Mouse (Mus musculus) brain, adult 2 months (tissue): Measurements from ENCODE around the gene Ctsll3.

Experiments
- DNase-seq: peaks from one replicate; pipeline ENCODE4 v3.0.0; 2011; ENCODE audit warnings: low read depth, low spot score

The Ctsll3 gene

GRCm38 (mm10) chr13:60802749-60803148, at the start of gene Ctsll3:
Ctsll3 (minus strand) TSS chr13:60802849.
- DNase-seq, result no peak

DNA sequence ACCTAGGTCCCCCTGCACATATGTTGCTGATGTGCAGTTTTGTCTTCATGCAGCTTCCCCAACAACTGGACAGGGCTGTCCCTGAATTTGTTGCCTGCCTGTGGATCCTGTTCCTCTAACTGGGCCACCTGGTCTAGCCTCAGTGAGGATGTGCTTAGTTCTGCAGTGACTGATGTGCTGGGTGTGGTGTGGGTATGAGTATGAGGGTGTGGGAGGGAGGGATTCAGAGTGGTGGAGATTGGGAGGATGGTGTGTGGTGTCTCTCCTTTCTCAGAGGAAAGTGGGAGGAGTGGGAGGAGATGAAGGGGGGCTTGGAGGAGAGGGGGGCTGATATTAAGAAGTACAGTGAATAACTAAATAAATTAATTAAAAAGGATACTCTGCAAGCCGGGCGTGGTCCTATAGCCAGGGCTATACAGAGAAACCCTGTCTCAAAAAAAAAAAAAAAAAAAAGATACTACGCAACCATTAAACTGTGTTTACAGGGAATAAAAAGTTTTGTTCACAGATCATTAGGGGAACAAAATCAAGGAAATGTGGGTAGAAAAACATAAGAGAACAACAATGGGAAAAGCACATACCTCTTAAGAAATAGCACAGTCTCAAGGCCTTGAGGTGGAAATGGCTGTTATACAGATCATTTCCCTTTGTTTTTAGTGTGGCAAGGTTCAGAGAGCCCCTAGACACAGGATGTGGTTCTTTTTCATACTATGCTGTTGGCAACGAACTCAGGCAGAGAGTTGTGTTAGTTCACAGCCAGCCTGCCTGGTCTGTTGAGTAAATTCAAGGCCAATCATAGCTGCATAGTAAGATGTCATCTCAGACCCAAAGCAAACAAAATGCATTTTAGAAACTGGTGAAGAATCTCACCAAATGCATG, 45.8 kb upstream of the Ctsll3 start:
- DNase-seq, result no peak

DNA sequence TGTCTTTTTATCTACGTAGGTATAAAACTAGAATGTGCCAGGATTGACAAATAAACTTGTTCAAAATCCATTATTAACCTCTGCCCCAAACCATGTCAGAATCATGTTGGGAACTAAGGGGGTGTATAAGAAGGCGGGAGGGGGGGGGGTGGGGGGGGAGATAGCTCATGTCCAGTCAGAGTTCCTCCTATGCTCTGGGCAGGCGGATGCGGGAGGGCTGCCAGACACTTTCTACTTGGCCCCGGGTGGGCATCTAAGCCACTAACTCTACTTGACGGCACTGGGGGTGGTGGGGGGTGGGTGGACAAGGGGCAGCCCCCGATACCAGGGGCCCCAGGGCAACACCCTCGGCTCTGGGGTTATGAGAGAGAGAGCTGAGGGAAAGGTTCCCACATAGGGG, 40.5 kb upstream of the Ctsll3 start:
- DNase-seq, result no peak

DNA sequence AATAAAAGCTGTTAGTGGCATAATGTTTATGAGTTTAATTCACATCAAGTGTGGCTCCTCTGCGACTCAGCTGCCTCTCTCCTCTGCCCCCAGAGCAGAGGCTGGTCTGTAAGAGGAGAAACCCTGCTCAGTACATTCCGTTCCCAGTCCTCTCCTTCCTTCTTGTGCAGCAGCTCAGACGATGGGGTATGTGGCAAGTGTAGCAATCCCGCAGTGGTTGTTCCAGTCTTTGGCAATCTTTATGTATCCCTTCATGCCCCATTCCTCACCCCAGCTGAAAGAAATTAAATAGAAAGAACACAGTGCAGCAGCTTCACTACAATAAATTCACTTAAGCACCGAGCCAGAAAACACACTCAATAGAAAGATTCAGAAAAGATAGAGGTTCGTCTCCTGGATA, 40.1 kb upstream of the Ctsll3 start:
- DNase-seq, result peak; percentile 1

GRCm38 (mm10) chr13:60839353-60839902, 36.8 kb upstream of the Ctsll3 start:
- no peak for DNase-seq

DNA sequence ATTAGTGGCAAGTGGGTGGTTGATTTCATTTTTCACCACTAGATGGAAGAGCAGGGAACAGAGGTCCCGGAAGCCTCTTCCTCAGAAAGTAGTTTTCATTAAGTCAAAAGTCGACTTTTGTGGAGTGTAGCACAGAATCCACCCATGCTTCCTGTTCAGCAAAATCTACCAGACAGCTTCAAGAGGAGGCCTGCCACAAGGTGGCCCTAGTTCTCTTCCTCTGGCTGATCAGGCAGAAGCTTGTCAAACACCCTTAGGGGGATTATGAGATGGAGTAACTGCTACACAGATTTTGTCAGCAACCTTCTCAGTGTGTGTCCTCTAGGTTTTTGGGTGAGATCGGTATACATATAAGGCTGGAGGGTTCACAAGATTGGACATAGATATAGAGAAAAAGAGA, 23.4 kb upstream of the Ctsll3 start:
- DNase-seq, result peak; percentile 2

GRCm38 (mm10) chr13:60820486-60821175, 18.0 kb upstream of the Ctsll3 start:
- no peak for DNase-seq

DNA sequence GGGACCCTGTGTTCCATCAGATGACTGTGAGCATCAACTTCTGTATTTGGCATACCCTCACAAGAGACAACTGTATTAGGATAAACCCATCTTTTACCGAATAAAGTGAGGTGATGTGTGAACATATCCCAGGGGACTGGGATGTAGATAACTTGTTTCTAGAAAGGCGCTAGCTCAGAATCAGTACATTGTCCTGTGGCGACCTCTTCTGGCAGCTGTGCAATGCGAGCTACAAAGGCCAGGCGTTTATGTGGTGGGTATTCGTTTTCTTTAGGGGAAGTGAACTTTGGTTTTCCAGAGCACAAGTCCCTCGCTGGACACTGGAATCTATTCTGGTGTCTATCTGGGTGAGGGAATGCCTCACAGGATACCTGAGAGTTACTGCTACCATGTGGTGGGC, 16.8 kb upstream of the Ctsll3 start:
- peak; percentile 43 for DNase-seq

GRCm38 (mm10) chr13:60813722-60814121, 11.1 kb upstream of the Ctsll3 start:
- DNase-seq, result no peak

- DNase-seq, result no peak
These were observed 10.1 kb upstream of the Ctsll3 start for GRCm38 (mm10) chr13:60812768-60813167.

DNA sequence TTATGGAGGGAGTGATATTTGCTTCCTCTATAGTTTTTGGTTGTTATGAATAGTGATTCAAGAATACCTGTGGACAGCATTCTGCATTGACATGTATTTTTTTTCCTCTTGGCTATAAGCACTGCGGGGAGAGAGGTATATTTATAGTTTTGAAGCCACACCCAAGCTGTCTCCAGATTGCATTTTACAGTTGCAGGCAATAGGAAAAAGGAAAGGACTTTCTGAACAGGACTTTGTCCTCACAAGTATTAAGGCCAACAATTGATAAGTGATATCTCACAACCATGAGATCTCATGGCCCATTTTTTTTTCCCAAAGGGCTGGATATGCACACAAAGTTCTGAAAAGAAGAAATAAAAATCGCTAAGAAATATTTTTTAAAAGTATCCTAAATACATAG, 7.0 kb upstream of the Ctsll3 start:
- no peak for DNase-seq

DNA sequence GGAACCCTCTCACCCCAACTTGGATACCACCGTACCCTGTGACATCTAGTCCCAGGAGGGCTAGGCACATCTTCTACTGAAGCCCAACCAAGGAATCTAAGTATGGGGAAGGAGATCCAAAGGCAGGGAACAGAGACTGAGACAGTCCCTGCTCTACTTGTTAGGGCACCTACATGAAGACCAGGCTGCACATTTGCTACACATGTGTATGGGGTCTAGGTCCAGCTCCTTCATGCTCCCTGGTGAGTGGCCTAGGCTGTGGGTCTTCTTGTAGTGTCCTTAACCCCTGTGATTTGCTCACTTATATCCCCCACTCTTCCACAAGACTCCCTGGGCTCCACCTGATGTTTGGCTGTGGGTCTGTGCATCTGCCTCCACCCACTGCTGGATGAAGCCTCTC, 13.2 kb downstream of the Ctsll3 start:
- no peak for DNase-seq

- DNase-seq, result no peak
These were observed 16.4 kb downstream of the Ctsll3 start, which contains the start of gene BC051665 for GRCm38 (mm10) chr13:60786264-60786663. BC051665 (minus strand) TSS chr13:60786364.

- DNase-seq, result no peak
These were observed 19.3 kb downstream of the Ctsll3 start for GRCm38 (mm10) chr13:60783301-60783700.

- DNase-seq, result no peak
These were observed 22.1 kb downstream of the Ctsll3 start for GRCm38 (mm10) chr13:60780534-60780933.

- no peak for DNase-seq
These were observed 41.5 kb downstream of the Ctsll3 start for GRCm38 (mm10) chr13:60761161-60761560.

- DNase-seq, result no peak
These were observed 42.3 kb downstream of the Ctsll3 start for GRCm38 (mm10) chr13:60760392-60760791.

- DNase-seq, result peak; percentile 56
These were observed 43.5 kb downstream of the Ctsll3 start for GRCm38 (mm10) chr13:60759136-60759535.

GRCm38 (mm10) chr13:60757292-60757691, 45.4 kb downstream of the Ctsll3 start:
- no peak for DNase-seq

- DNase-seq, result no peak
These were observed 47.4 kb downstream of the Ctsll3 start for GRCm38 (mm10) chr13:60755251-60755650.

DNA sequence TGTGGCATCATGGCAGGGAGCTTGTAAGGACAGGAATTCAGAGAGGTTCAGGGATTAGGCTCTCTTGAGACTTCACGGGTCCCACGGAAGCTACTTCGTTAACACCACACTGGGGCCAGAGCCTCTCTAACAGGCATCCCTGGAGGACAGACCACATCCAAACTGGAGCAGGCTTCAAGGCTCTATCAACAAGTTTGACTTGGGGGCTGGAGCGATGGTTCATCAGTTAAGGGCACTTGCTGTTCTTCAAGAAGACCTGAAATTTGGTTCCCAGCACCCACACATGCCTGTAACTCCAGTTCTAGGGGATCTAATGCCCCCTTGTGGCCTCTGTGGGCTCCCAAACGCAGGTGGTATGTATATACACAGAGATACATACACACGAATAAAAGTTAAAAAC, 49.4 kb downstream of the Ctsll3 start:
- DNase-seq, result no peak

GRCm38 (mm10) chr13:60750930-60751329, 51.7 kb downstream of the Ctsll3 start:
- DNase-seq, result peak; percentile 53

DNA sequence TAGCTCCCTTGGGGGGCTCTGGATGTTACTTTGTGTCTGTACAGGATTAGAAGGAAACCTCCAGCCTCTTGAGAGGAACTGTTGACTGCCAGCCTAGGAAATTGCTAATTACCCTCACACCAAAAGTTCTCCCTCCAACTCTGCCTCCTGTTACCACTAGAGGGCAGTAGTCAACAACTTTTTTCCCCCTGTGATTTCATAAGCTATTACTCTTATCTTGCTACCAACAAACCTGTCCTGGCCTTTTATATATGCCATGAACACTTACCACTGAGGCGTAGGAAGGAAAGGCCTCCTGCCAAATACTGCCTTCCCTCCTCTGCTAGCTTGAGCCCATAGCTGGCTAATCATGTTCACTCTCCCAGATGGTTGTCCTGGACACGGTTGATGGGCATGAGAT, 54.1 kb downstream of the Ctsll3 start:
- DNase-seq, result peak; percentile 46
